Mouse (Mus musculus) cerebellum, adult (tissue): ENCODE data around the gene E030018B13Rik.

Source experiments
- ATAC-seq: cut with Nextera tagmentation; 2 replicates; pipeline ENCODE4 v1.9.2; 2017; ENCODE audit warnings: mild to moderate bottlenecking, moderate library complexity, mixed read lengths; ENCODE audit not compliant: insufficient number of reproducible peaks, low FRiP score, low TSS enrichment

Gene E030018B13Rik

DNA sequence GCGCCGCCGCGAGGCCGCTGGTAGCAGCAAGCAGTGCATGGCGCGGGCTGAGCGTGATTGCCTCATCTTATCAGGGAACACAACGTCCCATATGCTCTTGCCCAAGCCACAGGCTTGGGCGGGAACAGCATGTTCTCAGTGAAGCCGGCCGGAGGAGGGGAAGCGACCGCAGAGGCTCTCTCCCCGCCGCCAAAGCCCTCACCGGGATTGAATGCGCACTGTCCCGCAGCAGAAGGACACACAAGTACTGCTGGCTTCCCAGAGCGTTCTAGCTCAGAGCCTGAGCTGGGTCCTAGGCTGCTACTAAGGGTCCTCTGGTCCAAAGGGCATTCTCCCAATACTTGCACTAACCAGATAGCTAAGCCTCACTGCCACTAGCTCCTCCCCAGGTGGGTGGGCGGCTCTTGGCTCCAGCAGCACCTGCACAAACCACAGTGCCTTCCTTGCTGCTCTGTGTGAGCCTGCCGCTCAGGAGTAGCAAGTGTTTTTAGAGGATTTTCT lies 19.6 kb upstream of the E030018B13Rik start:
- ATAC-seq, result peak; percentile 86

DNA sequence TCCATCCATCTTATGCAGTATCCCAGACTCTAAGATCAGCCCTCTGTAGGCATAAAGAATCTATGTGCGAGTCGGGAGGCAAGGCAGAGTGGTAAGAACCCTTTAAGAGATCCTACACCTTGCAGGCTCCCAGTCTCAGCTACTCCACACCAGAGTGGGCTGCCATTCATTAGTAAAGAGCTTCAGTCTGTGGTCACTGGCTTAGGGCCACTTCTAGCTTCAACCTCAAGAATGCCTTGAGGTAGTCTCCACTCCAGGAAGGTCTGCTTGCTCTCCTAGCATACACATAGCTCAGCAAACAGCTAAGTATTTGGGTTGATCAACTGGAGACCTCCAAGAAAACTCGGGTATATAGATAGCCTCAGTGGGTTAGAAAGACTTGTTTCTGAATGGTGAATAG lies 19.0 kb upstream of the E030018B13Rik start:
- ATAC-seq, result no peak

DNA sequence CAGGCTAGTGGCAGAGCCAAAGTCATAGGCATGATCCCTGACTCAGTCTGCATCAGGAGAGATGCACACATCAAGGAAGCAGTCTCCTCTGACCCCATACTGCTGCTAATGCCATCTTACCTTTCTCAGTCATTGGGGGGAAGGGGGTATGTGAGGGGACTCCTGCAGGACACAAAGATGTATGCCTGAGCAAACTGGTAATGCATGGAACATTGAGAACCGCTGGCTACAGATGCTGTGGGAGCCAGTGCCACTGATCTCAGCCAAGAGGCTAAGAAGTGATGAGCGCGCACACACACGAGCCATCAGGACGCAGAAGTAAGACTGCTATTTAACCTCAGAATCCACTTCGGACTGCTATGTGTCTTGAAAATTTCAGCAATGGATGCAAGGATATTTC lies 18.5 kb upstream of the E030018B13Rik start:
- ATAC-seq, result no peak

DNA sequence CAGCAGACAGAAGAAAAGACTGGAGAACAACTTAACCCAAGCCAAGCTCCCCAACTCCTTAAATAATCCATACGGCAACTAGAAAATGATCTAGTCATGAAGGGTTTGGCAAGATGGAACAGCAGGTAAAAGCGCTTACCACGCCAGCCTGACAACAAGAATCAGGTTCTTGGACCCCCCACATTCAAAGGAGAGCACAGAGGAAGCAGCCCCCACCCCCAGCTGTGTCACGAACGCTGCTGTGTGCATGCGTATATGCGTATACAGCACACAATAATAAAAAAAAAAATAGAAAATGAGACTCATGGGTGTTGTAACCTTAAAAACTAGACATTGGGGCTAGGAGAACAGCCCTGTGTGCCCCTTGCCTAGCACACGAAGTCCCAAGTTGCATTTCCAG lies 16.7 kb upstream of the E030018B13Rik start:
- no peak for ATAC-seq

DNA sequence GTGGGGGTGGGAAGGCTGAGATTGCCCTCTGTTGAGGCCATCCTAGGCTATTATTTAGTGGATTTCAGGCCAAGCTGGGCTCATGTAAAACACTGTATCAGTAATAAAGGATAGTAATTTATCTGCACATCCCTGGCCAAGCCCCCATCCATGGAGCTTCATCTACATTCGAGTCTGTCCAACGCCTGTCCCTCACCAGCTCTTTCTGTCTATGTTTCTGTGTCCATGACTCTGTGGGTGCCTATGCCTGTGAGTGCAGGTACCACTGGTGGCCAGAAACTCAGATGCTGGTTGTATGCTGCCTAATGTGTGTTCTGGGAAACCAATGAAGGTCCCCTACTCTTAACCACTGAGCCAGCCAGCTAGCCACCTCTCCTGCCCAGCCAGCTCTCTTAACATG lies 16.2 kb upstream of the E030018B13Rik start:
- ATAC-seq, result no peak

DNA sequence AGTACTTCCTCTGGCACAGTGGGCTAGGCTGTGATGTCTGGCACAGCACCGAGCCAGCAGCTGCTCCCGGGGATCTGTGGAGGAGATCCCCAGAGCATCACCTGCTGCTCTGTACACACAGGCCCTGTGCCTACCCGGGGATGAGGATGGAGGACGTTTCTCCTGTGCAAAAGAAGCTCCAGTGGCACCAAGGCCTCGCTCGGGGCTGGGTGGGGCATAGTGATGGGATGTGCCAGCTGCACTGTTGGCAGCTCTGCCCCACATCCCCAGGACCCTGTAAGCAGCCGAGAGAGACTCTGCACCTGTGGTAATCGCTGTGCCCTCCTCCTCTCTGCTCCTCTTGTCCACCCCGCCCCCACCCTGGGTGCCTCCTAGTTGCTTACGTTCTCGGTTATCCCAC lies 15.3 kb upstream of the E030018B13Rik start:
- no peak for ATAC-seq

DNA sequence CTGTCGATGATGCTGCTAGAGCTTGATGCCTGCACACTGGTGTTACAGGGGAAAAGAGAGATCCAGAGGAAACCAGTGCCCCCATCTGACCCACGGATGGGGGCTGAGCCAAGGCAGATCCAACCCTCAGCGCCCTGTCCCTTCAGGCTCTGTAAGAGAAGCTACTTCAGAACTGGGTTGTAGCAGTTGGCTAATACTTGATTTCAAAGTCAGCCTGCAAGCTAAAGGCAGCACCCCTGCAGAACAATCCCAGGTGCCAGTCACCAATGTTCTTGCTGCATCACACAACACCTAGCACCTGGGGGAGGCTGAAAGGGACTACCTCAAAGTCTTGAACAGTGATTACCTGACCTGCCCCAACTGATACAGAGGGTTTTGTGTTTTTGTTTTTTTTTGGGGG lies 14.7 kb upstream of the E030018B13Rik start:
- ATAC-seq, result no peak

DNA sequence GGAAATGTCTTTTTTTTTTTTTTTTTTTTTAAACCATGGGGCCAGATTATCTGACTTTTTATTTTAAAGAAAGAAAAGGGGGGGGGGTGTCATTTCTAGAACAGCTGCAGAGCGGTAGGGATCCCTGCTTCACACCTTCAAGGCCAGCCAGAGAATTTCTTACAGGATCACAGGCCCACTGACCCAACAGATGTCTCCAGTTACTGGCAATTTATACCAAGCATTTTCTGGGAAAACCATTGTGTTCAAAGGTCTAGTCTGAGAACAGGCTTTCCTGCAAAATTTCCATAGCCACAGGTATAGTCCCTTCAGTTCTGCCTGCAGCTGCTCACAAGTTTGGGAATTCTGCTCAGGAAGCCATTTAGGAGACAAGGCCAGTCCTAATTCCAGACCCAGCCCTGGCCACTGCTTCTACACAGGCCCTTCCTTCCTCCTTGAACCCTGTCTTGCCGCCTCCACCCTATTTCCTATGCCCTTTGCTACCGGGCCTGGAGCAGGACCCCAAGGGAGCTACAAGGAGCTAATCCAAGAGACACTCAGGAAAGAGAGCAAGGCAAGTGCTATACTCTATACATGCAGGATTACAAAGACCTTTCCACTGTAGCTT lies 13.9 kb upstream of the E030018B13Rik start:
- ATAC-seq, result no peak

DNA sequence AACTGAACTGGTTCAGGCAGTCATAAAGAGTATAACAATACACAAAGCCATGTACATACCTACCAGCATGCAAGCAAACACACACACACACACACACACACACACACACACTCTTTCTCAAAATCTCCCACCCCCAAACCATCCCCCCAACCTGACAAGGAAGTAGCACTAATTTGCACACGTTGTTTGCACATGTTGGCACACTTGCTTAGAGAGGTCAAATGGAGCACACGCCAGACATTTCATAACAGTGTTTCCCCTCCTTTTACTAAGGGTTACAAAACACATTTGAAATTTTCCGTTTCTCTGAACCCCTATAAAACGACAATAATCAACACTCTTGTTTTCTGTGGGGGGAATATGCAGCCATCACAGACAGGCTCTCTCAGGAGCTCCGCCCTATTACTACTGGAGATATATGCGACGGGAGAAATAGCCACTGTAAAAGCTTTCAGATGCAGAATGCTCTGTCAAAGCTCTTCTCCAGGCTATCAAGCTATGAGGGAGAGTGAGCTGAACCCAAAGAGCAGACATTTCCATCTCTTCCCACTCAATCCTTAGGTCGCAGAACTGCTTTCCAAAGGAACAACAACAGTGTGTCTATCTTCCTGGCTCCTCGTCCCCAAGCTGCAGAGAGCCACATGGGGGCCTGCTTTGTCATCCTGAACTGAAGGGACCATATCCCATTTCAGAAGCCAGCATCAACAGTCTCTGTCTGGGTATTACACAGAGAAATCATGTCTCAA lies 12.8 kb upstream of the E030018B13Rik start:
- ATAC-seq, result no peak

DNA sequence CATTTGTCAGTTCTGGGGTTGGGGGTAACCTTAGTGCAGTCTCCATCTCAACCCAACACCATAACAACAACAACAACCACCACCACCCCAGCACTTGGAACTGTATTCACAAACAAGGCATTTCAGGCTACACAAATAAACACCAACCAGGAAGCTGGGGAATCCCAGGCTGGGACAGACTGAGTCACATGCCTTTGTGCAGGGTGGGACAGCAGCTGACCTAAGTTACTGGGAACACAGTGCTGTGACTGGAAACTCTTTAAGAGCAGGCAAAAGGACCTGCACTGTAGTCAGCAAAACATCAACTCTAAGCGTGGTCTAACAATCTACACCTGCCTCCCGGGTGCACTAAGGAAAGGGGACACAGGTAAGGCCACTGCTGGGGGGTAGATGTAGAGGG lies 11.5 kb upstream of the E030018B13Rik start:
- no peak for ATAC-seq

DNA sequence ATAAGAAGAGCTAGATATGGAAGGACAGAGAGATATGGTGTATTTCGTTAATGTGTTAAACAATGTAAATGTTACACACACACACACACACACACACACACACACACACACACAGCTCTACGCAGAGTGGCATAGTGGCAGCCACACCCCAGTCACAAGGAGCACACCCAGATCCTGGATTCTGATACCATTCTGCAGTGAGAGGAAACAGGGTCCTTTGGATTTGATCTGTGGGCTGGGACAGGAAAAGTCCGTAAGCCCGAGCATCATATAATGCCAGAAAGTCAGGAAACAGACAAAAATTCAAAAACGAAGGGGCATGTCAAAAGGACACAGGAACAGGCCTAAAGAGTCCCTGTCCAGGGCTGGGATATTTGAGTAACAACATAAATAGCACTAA lies 11.0 kb upstream of the E030018B13Rik start:
- no peak for ATAC-seq

DNA sequence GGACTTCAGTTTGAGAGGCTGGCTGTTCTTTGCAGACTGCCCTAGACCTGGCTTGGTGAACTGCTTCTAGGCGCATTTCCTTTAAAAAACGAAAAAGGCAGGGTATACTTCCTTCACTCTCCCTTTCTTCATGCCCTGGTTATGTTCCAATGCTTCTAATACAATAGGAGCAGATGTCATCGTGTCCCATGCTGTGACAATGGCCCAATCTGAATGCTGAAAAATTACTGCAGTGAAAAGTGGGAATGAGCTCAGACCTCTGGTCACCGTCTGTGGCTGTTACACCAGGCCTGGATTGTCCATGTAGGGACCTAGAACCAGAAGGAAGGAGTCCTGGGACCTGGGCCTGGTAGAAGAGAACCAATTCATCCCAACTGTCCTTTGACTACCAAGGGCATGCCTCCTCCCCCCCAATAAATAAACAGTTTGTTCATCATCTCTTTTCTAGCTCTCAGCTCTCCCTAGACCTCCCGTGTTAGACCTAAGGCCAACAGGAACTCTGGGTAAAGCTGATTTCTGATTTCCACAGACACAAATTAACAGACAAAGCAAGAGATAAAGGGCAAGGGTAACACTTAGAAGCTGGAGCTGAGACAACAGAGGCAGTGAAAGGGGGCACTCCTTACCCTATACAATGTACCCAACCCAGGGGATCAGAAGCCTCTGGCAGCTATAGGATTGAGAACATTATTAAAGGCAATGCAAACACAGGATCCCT lies 8.7 kb upstream of the E030018B13Rik start:
- peak; percentile 51; the same call in 1 of the 2 replicates for ATAC-seq

DNA sequence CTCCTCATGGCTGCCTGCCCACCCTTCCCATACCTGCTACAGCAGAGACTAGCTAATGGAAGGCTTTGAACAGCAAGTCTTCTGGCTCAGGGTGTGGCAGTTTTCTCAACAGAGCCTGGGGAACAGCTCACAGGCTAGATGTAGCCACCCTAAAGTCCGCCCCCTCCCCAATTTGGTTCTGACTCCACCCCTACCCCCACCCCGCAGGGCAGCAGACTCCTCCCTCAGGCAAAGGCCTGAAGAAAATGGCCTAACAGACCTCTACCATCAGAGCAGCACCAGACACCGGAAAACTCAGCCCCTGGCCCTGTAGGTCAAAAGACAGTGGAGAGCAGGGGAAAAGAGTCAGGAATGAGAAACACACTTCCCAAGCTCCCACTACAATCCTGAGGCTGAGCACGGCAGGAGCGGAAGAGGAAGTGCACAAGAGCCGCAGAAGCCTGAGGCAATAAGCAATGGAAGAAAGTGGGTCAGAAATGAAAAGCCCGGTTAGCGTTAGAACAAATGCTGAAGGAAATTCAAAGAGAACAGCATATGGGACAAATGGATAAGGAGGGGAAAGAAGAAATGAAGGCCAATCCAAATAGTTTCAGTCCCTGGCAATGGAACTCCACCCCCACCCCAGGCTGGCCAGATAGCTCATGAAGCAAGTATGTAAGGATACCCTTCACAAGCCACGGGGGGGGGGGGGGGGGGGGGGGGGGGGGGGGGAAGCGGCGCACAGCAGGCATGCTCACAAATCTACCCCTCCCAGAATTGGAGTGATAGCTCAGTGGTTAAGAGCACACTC lies 8.0 kb upstream of the E030018B13Rik start:
- no peak for ATAC-seq

DNA sequence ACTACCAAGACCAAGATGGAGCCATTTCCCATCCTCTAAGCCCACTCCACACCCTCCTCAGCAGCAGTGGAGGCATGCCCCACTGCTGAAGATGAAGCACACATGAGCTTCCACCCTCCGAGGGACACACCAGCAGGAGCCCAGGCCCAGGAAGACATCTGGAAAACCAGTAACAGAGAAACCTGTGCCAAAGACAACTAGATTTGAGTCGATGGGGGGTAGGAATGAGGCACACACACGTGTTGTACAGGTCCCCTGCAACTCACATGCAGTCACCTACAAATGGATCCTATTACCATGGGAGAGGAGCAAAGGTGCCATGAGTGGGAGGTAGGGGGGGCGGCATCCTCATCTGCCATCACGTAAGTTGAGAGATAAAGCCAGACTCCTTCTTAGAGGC lies 6.4 kb upstream of the E030018B13Rik start:
- ATAC-seq, result no peak

DNA sequence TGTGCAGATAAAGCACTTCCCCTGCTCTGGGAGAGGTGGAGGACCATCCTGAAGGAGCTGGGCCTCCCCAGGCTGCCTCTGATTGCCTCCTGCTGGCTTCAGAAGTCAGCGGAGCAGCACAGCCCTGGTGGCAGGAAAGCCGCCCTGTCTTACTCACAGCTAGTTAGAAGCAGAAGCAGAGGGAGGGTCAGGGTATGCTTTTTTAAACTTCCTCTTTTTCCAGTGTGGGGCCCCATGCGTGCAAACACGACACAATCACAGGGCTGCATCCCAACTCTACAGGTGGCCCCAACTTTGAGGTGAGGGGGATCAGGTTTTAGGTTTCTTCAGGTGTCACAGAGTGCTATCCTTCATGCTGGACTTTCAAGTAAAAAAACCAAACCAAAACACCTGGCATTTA lies 5.7 kb upstream of the E030018B13Rik start:
- no peak for ATAC-seq

DNA sequence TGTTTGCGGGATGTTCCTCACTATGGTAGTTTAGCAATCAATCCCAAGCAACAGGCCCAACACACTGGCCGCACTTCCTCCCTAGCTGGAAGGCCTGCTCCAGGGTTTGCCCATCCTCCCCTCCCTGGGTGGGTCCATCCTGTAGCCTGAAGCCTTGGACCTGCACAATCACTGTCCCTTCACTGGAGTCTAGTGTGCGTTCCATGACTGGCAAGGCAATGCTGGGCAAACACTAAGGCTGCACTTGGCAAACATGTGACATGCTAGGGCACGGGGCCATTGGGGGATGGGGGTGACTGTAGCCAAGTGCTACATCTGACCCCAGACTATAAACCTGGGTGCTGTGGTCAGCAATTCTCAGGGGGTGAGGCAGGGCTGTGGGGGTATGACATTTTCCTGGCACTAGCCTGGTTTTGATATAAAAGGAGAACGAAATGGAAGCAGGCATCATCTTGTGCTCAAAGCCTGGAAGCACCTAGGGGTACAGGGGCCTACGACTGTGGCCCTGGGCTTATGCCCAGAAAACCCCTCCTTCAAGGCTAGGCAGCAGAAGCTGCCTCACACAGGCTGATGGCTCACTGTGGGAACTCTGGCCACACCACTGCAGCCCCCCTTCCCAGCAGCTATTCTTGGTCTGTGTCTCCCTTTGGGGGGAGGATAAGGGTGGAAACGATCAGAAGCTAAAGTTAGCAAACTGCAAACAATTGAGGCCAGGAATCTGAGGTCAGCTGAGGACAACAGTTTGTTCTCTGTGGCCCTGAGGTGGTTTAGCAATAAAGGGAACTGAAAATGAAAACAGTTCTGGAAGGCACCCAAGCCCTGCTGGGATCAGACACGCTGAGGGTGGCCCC lies 5.0 kb upstream of the E030018B13Rik start:
- peak; percentile 23; the same call in 1 of the 2 replicates for ATAC-seq

DNA sequence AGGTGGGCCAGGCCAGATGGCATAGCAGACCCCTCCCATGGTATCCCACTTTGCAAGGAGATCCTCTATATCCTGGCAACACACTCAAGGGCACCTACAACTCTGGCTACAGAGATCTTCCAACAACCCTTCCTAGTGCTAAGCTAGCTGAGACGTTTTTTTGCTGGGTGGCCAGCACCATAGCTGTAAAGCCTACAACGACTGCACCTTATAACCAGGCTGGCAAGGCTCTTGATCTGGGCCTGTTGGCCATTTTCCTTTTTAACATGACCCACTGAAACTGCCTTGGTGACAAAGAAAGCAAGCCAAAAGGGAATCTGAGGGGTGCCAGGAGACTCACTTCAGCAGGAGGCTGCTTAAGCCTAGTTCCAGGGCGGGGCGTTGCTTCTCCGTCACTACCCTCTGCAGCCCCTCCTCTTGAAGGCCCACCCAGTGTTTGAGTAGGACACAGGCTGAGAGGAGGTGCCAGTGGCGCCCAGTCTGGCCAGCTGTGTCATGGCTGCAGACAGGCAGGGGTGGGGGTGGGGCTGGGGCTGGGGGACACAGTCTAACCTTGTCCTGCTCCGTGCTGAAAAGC lies 4.3 kb upstream of the E030018B13Rik start:
- no peak for ATAC-seq

DNA sequence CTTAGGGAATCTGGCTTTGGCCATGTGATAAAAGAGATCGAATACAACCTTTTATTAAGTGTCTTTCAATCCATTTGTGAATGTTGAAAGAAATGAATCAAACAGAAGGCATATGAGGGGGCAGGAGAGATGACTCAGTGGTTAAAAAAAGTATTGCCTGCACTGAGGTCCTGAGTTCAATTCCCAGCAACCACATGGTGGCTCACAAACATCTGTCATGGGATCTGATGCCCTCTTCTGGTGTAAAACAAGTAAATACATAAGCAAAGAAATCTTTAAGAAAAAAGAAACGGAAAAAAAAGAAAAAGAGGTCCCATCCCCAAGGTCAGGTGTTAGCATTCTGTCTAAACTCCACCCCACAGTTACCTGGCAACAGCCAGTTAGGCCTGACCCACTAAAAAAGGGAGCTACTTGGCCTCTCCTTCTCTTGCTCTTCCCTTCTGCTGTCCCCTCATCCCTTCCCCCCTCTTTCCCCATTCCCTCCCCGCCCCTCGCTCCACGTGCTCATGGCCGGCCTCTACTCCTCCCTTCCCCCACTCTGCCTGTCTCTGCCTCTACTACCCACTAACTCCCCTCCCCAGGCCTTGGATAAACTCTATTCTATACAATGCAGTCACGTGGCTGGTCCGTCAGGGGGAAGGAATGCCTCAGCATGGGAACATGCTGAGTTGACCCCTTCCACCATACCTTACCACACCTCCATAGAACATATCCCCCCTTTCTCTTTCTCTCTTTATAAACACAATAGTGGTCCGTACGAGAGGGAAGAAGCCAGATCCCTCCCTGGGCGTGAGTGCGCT lies 3.5 kb upstream of the E030018B13Rik start:
- no peak for ATAC-seq
